Mouse (Mus musculus) bone marrow macrophage, adult 2 months (primary cell): ENCODE results near the gene Srpk1. TPM values are rescaled to one million over a fixed set of nuclear protein-coding genes. Genes with fewer than 3 reads are reported as not detected.
A peak's percentile ranks its signal among the peaks of the same experiment; 100 is the strongest.

Experiments used
- H3K27ac ChIP-seq: 2 replicates; pipeline ENCODE4 v1.5.1; 2012; ENCODE audit warnings: low read depth, low read length; ENCODE audit not compliant: insufficient read depth
- H3K4me1 ChIP-seq: 2 replicates; pipeline ENCODE4 v1.6.1; 2012; ENCODE audit warnings: low read length; ENCODE audit not compliant: control insufficient read depth, insufficient read depth
- H3K4me3 ChIP-seq: 2 replicates; pipeline ENCODE4 v1.5.1; 2012; ENCODE audit warnings: mild to moderate bottlenecking, low read length, moderate library complexity; ENCODE audit not compliant: insufficient read depth
- CTCF ChIP-seq: IDR thresholded peaks from 2 replicates; pipeline ENCODE4 v1.5.1; 2012; ENCODE audit warnings: low read depth, mild to moderate bottlenecking, low read length, moderate library complexity
- POLR2A ChIP-seq: IDR thresholded peaks from 2 replicates; pipeline ENCODE4 v1.6.1; 2012; ENCODE audit warnings: mild to moderate bottlenecking, low read depth, low read length, borderline replicate concordance
- polyA plus RNA-seq: library from polyadenylated mRNA; stranded (reverse); fragments of >200 nt; gene quantifications from 2 replicates; pipeline ENCODE4 v1.2.4, GENCODE M21; 2012; ENCODE audit not compliant: missing spikeins, insufficient read depth, insufficient read length

The Srpk1 gene
- polyA plus RNA-seq, 1 experiment = 74.6 TPM

DNA sequence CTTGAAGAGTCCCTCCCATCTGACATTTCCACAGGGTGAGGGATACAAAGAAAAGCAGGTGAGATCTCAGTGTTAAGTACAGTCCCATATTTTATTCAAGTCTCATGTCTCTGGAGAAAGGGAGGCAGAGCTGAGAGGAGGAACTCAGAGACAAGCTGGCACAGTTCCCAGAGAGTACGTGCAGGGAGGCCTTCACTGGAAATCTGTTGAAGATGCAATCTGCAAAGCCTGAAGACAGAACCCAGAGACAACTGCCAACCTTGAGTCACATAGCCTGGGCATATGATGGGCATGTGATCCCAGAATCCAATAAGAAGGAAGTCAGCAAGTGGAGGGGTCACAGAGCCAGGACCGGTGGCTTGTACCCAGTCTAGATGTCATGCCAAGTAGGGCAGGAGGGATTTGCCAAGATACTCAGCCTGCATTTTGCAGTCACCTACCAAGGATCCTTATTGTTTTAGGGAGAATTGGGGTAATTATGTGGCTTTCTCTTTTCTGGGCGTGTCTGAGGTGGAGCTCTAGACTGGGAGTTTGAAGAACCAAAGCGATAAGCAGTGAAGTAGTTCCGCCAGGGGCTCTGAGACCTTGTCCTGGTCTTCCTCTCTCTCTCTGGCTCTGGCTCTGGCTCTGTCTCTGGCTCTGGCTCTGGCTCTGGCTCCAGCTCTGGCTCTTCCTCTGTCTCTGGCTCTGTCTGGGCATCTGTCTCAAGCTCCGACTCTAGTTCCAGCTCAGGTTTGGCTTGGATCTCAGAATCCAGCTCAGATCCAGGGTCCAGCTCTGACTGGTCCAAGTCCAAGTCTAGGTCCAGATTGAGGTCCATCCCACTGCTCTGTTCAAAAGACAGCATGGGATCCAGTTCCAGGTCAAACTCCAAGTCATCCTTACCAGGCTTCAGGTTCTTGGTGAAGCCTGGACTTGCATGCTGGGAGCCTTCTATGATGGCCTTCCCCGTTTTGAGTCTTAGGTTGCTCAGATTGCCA is 15.5 kb upstream of the Srpk1 start:
- TF ChIP-seq CTCF (no peak), POLR2A (no peak)
- Histone ChIP-seq H3K27ac (peak overlapping the region; percentile 89), H3K4me3 (no peak overlapping the region), H3K4me1 (peaks cover 24% of the 10 kb centered on the region)

DNA sequence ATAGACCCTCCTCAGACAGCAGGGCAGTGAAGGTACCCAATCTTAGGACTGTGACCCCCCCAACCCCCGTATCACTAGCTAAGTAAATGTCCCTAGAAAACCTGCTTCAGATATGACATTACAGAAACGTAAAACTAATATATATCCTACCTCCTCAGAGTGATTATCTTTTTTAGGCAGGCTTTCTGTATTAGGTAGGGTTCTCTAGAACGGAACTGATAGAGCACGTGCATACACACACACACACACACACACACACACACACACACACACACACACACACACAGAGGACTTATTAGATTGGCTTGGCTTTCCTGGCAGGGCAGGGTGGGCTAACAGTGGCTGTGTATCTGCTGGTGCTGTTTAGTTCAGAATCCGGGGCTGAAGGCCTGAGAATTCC is 13.3 kb upstream of the Srpk1 start:
- no peak for TF ChIP-seq POLR2A
- no peak for TF ChIP-seq CTCF
- peaks cover 23% of the 10 kb centered on the region for H3K4me1 ChIP-seq

DNA sequence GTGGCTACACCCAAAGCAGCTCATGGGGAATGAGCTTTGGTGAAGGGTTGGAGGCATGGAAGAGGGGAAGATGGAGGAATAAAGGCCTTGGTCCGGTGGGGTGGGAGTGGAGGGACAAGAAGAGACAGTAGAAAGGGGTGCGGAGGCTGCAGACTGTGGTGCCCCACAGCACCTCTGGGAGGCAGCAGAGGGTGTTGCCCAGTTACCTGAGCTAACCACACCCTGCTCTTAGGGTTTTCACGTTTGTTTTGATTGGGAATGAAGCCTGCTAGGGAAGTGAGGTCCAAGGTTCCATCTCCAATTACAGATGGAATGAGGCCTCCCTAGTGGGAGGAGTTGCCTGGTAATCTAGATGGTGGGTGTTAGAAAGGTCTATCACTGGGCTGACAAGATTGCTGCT is 6.6 kb upstream of the Srpk1 start:
- no peak for TF ChIP-seq POLR2A
- TF ChIP-seq CTCF = no peak
- H3K4me3 ChIP-seq = no peak overlapping the region
- peaks cover 6% of the 10 kb centered on the region; the same call in 1 of the 2 replicates for H3K4me1 ChIP-seq
- no peak overlapping the region for H3K27ac ChIP-seq

More for the DNA sequence above, 13.3 kb upstream of the Srpk1 start:
- Histone ChIP-seq H3K4me3 (no peak overlapping the region), H3K27ac (no peak overlapping the region)

DNA sequence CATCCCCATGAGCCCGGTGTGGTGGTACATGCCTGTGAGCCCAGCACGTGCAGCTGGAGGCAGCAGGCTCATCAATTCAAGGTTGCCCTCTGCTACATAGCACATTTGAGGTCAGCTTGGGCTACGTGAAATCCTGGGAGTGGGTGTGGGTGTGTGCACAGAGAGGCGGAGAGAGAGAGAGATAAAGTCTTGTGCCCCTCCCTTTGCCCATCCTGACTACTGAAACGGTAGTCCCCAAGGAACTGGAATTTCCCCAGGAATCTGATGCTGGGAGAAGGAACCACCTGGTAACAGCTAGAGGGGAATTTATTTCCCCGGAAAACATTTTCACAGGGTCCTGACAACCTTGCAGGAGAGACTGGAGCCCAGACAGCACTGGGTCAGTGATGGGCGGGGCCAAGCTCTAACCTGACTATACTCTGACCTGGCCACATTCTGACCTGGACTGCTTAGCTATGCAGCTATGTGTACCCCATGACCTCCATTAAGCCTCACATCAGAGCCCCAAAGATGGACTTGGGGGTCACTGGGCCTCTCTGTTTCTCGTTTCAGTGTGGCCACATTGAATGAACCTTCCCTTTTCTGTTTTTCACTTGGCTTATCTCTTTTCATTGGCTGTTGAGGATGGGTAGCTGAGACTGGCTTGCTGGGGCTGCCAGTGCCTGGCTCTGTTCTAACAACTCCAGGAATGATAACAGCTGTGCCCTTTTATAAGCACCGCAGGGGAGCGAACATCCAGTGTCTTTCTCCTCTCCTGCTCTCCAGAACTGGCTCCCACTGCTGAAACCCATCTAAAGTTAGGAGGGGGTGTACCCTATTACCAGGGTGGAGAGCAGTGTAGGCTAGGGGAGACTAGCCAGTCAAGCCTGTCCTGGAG is 6.0 kb upstream of the Srpk1 start:
- Histone ChIP-seq H3K27ac (no peak overlapping the region), H3K4me3 (no peak overlapping the region), H3K4me1 (peaks cover 6% of the 10 kb centered on the region; the same call in 1 of the 2 replicates)
- no peak for TF ChIP-seq POLR2A
- no peak for TF ChIP-seq CTCF

DNA sequence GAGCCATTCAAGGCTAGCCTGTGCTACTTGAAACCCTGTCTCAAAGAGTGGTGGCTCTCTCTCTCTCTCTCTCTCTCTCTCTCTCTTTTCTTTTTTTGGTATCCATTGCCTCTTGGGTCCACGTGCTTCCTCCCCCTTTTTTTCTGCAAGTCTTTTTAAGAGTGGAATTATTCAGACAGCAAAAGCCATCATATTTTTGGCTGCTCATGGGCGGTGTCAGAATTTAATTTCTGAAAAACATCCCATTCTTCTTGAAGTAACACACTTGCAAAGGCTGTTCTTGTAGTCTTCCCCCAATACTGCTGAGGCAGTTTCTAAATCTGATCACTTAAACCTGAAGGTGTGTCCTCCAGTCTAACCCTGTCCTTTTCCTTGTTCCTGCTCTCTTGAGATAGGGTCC is 4.4 kb upstream of the Srpk1 start:
- no peak for TF ChIP-seq POLR2A
- TF ChIP-seq CTCF = no peak
- no peak overlapping the region for H3K4me3 ChIP-seq
- H3K27ac ChIP-seq = no peak overlapping the region
- H3K4me1 ChIP-seq = peaks cover 8% of the 10 kb centered on the region; the same call in 1 of the 2 replicates

DNA sequence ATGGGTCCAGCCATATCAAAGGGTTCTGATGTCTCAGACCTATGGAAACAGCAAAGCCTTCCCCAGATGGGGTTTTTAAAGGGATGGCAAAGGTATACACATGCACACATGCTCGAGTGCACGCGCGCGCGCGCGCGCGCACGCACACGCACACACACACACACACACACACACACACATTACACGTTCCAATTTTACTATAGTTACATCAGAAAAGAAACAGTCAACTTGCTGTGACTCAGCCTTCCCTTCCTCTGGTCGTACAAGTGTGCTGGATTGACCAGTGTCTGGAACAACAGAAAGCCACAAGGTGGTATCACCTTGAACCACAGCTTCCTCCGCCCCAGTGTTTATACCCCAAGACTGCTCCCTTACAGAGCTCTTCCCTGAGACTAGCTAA is 2.8 kb upstream of the Srpk1 start:
- TF ChIP-seq CTCF = no peak
- TF ChIP-seq POLR2A = no peak
- no peak overlapping the region for H3K27ac ChIP-seq
- no peak overlapping the region for H3K4me3 ChIP-seq
- peaks cover 13% of the 10 kb centered on the region; the same call in 1 of the 2 replicates for H3K4me1 ChIP-seq

DNA sequence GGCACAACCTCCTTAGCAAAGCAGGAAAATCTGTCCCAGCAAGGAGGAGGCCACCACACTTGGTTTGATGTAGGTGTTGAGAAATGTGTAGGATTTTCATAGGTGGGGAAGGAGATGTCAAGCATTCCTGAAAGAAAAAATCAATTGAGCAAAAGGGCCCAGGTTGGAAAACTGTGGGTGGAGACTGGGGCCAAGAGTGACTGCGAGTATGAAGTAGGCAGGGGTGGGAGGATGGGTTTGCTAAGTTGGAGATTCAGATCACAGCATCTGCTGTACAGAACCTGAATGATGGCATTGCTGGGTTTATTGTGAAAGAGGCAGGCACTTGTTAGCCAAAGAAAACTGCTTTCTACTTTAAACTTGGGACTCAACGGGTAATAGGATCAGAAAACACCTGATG is 2.3 kb upstream of the Srpk1 start:
- Histone ChIP-seq H3K4me3 (no peak overlapping the region), H3K27ac (no peak overlapping the region), H3K4me1 (peaks cover 15% of the 10 kb centered on the region; the same call in 1 of the 2 replicates)
- TF ChIP-seq POLR2A (no peak), CTCF (no peak)

DNA sequence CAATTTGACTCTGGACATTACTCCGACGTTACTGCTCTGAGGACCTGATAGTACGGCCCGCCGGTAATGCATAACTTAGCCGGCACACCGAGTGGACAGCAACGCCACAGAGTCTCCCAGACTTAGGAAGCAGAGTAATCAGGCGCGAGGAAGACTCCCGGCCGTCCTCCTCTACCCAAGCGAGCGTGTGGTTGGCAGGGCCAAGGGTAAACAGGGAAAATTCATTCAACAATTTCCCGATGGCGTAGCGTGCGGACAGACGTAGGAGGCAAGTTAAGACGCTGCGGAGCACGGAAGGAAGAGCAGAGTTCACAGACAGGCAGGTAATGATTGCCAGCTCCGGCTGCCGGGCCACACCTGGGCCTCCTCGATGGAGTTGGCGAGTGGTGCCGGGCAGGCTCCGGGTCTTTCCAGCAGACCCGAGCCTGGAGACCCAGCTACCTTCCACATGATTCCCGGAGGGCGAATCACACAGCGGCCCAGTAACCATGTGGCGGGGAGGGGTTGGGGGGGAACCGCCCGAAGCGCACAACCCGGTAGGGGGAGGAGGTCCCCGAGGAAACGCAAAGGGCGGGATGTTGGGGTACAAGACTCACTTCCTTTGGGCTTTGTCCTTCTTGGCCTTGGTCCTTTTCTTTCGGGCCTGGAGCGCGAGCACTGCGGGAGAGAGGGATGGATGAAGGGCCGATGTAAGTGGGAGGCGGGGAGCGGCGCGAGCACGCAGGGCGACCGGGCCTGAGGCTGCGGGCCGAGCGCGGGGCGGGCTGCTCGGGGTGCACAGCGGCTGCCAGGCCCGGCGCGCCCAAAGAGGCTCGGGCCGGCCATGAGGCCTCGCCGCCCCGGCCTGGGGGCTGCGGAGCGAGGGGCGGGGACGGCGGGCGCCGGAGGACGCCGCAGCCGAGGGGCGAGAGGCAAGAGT is 869 bp downstream of the Srpk1 start:
- Histone ChIP-seq H3K4me1 (peaks cover 28% of the 10 kb centered on the region), H3K27ac (peak overlapping the region; percentile 50), H3K4me3 (peak overlapping the region; percentile 86)
- TF ChIP-seq CTCF (peak; percentile 28; the same call in 1 of the 2 replicates), POLR2A (no peak)

DNA sequence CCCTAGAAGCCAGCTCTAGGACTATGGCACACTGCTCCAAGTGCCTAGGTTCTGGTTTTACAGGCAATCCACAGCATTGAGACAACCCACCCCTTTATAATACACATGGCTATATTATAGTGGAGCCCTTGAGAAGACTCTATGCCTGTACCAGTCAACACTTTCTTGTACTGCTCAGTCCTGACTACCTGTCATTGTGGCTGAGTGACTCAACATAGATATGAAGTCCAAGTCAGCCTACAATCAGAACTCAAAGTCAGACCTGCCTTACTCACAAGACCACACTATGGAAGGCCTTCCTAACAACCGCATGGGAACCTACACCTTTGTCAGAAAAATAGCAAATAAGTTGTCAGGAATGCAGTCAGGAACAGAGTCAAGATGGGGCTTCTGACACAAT is 3.7 kb downstream of the Srpk1 start:
- Histone ChIP-seq H3K4me1 (peaks cover 28% of the 10 kb centered on the region), H3K4me3 (no peak overlapping the region), H3K27ac (no peak overlapping the region)
- TF ChIP-seq CTCF (no peak), POLR2A (no peak)
